Mouse (Mus musculus) kidney, adult 2 months (tissue): ENCODE results near the gene Nkx2-3. TPM values are rescaled to one million over a fixed set of nuclear protein-coding genes. Genes with fewer than 3 reads are reported as not detected.

Source experiments
- DNase-seq: peaks from one replicate; pipeline ENCODE4 v3.0.0; 2021
- H3K27ac ChIP-seq: fragments of 200-500 bp; 2 replicates; pipeline ENCODE4 v1.5.1; 2012; ENCODE audit warnings: low read depth, low read length, control low read depth, inconsistent platforms; ENCODE audit not compliant: insufficient read depth
- H3K27me3 ChIP-seq: fragments of 200-500 bp; replicated peaks from 2 replicates; pipeline ENCODE4 v1.6.1; 2012; ENCODE audit warnings: mild to moderate bottlenecking, moderate library complexity, low read length, inconsistent platforms; ENCODE audit not compliant: control insufficient read depth, insufficient read depth
- H3K36me3 ChIP-seq: fragments of 200-500 bp; 2 replicates; pipeline ENCODE4 v1.6.1; 2012; ENCODE audit warnings: mild to moderate bottlenecking, moderate library complexity, low read length, inconsistent platforms; ENCODE audit not compliant: control insufficient read depth, insufficient read depth
- H3K4me1 ChIP-seq: fragments of 200-500 bp; 2 replicates; pipeline ENCODE4 v1.6.1; 2011; ENCODE audit warnings: low read length; ENCODE audit not compliant: control insufficient read depth, insufficient read depth
- H3K4me3 ChIP-seq: fragments of 200-500 bp; 2 replicates; pipeline ENCODE4 v1.5.1; 2011; ENCODE audit warnings: mild to moderate bottlenecking, low read depth, low read length, control low read depth; ENCODE audit not compliant: insufficient read depth
- CTCF ChIP-seq: fragments of 200-500 bp; conservative IDR thresholded peaks from 2 replicates; pipeline ENCODE4 v1.5.1; 2011; ENCODE audit warnings: low read depth, mild to moderate bottlenecking, control low read depth, low read length, moderate library complexity, mixed read lengths; ENCODE audit not compliant: insufficient read depth, insufficient read length
- POLR2A ChIP-seq: fragments of 200-500 bp; IDR thresholded peaks from one replicate; pipeline ENCODE4 v1.6.1; 2011; ENCODE audit warnings: low read depth, low read length, control low read depth
- WGBS: fragments of 180-500 bp; shearing (Covaris S2); methylation state at CpG from one replicate; pipeline ENCODE4 v1.1.7; 2018; 5-methylcytosine and 5-hydroxymethylcytosine counted together
- polyA plus RNA-seq: library from polyadenylated mRNA; depleted of rRNA; stranded (reverse); fragments of >200 nt; gene quantifications from 2 replicates; pipeline ENCODE4 v1.2.3, GENCODE M21; 2012

Nkx2-3 gene
- polyA plus RNA-seq, 1 experiment: not detected

GRCm38 (mm10) chr19:43610341-43610848 lies 1.7 kb upstream of the Nkx2-3 start:
- Histone ChIP-seq H3K27me3 (peaks cover 16% of the 10 kb centered on the region), H3K27ac (no peak overlapping the region), H3K4me1 (0 out of 2 replicates have a peak, but pooled peaks cover 3% of the 10 kb centered on the region), H3K4me3 (no peak overlapping the region), H3K36me3 (no peaks in the 10 kb centered on the region)
- TF ChIP-seq POLR2A: no peak
- no peak for TF ChIP-seq CTCF
- no peak for DNase-seq
- 5% methylated on average over 32 of the region's 32 CpGs for WGBS

GRCm38 (mm10) chr19:43611110-43611509 lies 1.0 kb upstream of the Nkx2-3 start:
- no peak for TF ChIP-seq POLR2A
- TF ChIP-seq CTCF: no peak
- WGBS: 35% methylated on average over 8 of the region's 8 CpGs
- Histone ChIP-seq H3K4me1 (0 out of 2 replicates have a peak, but pooled peaks cover 7% of the 10 kb centered on the region), H3K36me3 (no peaks in the 10 kb centered on the region), H3K27ac (no peak overlapping the region), H3K27me3 (peaks cover 17% of the 10 kb centered on the region), H3K4me3 (no peak overlapping the region)
- no peak for DNase-seq

DNA sequence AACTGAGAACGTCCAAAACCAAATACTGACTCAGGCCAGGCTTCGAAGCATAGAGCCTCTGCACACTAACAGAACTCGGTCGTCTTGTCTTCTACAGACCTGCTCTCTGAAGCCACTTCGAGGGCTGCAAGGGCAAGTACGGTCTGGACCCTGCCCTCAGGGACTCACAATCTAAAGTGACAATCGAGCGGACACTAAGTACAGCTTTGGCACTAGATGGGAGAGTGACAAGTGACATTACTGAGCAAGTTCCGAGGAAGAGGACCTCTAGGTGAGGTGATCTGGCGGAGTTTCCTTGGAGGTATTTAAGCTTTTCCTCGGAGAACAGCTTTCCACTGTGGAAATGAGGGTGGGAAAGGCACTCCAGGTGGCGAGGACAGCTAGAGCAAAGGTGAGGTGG lies 564 bp upstream of the Nkx2-3 start:
- H3K4me1 ChIP-seq: 0 out of 2 replicates have a peak, but pooled peaks cover 7% of the 10 kb centered on the region
- no peak overlapping the region for H3K4me3 ChIP-seq
- WGBS: 31% methylated on average over 12 of the region's 12 CpGs
- no peaks in the 10 kb centered on the region for H3K36me3 ChIP-seq
- no peak for TF ChIP-seq POLR2A
- no peak for TF ChIP-seq CTCF
- H3K27me3 ChIP-seq: peaks cover 21% of the 10 kb centered on the region
- no peak for DNase-seq
- H3K27ac ChIP-seq: no peak overlapping the region

GRCm38 (mm10) chr19:43612501-43612971 lies 411 bp downstream of the Nkx2-3 start:
- WGBS: 4% methylated on average over 23 of the region's 23 CpGs
- Histone ChIP-seq H3K27ac (no peak overlapping the region), H3K27me3 (peaks cover 20% of the 10 kb centered on the region)

GRCm38 (mm10) chr19:43613293-43614130 lies 1.4 kb downstream of the Nkx2-3 start:
- WGBS: 12% methylated on average over 26 of the region's 26 CpGs
- TF ChIP-seq CTCF (no peak), POLR2A (no peak)
- H3K36me3 ChIP-seq: no peaks in the 10 kb centered on the region
- H3K4me1 ChIP-seq: 0 out of 2 replicates have a peak, but pooled peaks cover 7% of the 10 kb centered on the region
- no peak overlapping the region for H3K27ac ChIP-seq
- DNase-seq: no peak
- H3K4me3 ChIP-seq: no peak overlapping the region
- peaks cover 20% of the 10 kb centered on the region for H3K27me3 ChIP-seq

More at GRCm38 (mm10) chr19:43612501-43612971, 411 bp downstream of the Nkx2-3 start:
- TF ChIP-seq CTCF (no peak), POLR2A (no peak)
- H3K36me3 ChIP-seq: no peaks in the 10 kb centered on the region
- DNase-seq: no peak
- H3K4me1 ChIP-seq: 0 out of 2 replicates have a peak, but pooled peaks cover 7% of the 10 kb centered on the region
- no peak overlapping the region for H3K4me3 ChIP-seq

- TF ChIP-seq POLR2A: no peak
- TF ChIP-seq CTCF: no peak
- 1% methylated on average over 92 of the region's 92 CpGs for WGBS
- H3K27ac ChIP-seq: no peak overlapping the region
Measured at GRCm38 (mm10) chr19:43614341-43615073, 2.4 kb downstream of the Nkx2-3 start.

More at GRCm38 (mm10) chr19:43614341-43615073, 2.4 kb downstream of the Nkx2-3 start:
- H3K36me3 ChIP-seq: no peaks in the 10 kb centered on the region
- no peak for DNase-seq
- 0 out of 2 replicates have a peak, but pooled peaks cover 7% of the 10 kb centered on the region for H3K4me1 ChIP-seq
- H3K27me3 ChIP-seq: peaks cover 22% of the 10 kb centered on the region
- no peak overlapping the region for H3K4me3 ChIP-seq
